Mouse (Mus musculus): Measurements from ENCODE around the gene Prr7.

DNA sequence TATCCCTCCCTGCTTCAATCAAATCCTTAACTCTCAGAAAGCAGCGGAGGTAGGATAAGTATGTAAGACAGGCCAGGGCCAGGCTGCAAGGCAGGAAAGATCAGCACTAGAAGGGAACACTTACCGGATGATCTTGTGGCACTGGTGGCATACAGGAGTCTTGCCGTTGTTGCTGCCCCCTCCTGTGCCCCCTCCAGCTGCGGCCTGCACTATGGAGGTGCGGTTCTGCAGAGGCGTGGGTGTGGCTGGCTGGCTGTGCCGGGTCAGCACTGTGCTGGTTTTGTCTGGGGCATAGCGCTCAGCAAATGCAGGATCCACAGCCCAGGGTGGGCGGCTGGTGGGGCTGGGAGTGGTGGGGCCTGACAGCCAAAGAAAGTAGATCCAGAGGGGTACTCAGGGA lies 41.7 kb downstream of the Prr7 start:
- TF ChIP-seq CTCF (IDR thresholded peaks at IDR 0.05; ENCODE audit: low read depth): no peak
- no peak for TF ChIP-seq EP300 (IDR thresholded peaks at IDR 0.05; ENCODE audit: low read depth)
